Mouse (Mus musculus) lung, postnatal 14 days (tissue): ENCODE measurements at regions not wholly inside any gene's neighbourhood (a gene's known extent, or its start where the extent isn't known, plus 50 kb on each side); places are given as distances from the start of the nearest gene placed in this dataset.

ENCODE experiments used
- DNase-seq: peaks from one replicate; pipeline ENCODE4 v3.0.0; 2021

- no peak for DNase-seq
Observed at GRCm38 (mm10) chr1:194026958-194027692, 590.9 kb upstream of the Plxna2 start.

GRCm38 (mm10) chr1:194026213-194026612 lies 591.8 kb upstream of the Plxna2 start:
- no peak for DNase-seq

GRCm38 (mm10) chr1:194019282-194019681 lies 598.7 kb upstream of the Plxna2 start:
- DNase-seq = no peak

DNA sequence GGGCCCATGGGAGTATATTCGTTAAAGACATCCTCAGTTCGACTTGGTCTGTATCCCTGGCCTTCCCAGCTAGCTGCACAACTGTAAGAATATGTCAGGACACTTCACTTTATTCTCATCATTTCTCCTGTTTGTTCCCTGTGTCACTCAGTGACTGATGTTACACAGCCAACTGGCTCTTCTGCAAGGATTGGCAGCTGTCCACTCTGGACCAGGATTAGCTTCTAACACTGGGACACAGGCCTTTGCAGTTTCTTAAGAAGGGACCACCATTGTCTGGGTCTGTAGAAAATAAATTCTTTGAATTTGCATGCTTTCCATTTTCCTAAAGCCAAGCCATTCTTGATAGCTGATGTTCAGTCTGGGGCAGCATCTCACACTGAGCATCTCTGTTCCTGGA lies 622.1 kb upstream of the Camk1g start:
- DNase-seq = peak; percentile 9

GRCm38 (mm10) chr1:193989956-193990675 lies 620.0 kb upstream of the Camk1g start:
- DNase-seq = no peak

GRCm38 (mm10) chr1:193988970-193989904 lies 619.1 kb upstream of the Camk1g start:
- peak; percentile 3 for DNase-seq

- DNase-seq = no peak
Observed at GRCm38 (mm10) chr1:193980571-193980970, 610.5 kb upstream of the Camk1g start.

- DNase-seq = no peak
Observed at GRCm38 (mm10) chr1:193971537-193971936, 601.4 kb upstream of the Camk1g start.

GRCm38 (mm10) chr1:193969264-193969908 lies 599.3 kb upstream of the Camk1g start:
- no peak for DNase-seq

GRCm38 (mm10) chr1:193967957-193968926 lies 598.1 kb upstream of the Camk1g start:
- no peak for DNase-seq

GRCm38 (mm10) chr1:193966652-193967555 lies 596.8 kb upstream of the Camk1g start:
- DNase-seq = no peak

DNA sequence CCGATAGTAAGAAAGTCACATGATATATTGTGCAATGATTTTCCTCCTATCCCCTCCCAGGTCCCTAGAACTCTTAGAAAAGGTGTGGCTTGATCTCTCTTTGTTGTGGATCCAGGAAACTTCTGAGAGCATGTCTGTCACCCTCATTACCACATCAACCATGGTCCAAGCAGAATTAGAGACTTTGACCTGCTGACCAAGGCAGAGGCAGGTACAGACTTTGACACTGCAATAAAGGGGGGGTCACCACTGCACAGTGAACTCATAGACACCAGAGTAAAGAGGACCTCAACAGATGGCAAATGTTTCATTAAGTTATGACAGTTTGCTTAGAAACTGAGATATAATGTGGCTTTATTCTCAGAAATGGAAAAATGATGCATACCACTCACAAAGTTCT lies 595.2 kb upstream of the Camk1g start:
- DNase-seq = no peak

- DNase-seq = no peak
Observed at GRCm38 (mm10) chr1:193951936-193952335, 581.8 kb upstream of the Camk1g start.

DNA sequence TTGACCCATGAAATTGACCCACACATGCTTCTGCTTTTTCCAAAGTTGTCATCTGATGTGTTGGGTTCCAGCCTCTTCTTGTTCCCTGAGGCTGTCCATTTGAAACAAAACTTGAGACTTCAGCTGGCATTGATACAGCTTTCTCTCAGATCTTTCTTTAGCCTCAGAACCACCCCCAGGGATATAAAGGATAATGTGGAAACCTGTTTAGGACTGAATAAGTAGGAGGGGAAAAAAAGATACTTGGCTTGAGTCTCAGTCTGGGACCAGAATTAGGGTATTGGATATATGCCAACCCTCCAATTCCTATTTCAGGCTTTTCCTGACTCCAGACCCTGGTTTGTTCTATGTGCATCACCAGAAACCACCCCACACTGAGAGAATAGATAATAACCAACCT lies 579.7 kb upstream of the Camk1g start:
- no peak for DNase-seq

GRCm38 (mm10) chr1:193946953-193947586 lies 577.0 kb upstream of the Camk1g start:
- DNase-seq = no peak

GRCm38 (mm10) chr1:193935969-193936368 lies 565.9 kb upstream of the Camk1g start:
- no peak for DNase-seq

GRCm38 (mm10) chr1:193934308-193934707 lies 564.2 kb upstream of the Camk1g start:
- DNase-seq = no peak

DNA sequence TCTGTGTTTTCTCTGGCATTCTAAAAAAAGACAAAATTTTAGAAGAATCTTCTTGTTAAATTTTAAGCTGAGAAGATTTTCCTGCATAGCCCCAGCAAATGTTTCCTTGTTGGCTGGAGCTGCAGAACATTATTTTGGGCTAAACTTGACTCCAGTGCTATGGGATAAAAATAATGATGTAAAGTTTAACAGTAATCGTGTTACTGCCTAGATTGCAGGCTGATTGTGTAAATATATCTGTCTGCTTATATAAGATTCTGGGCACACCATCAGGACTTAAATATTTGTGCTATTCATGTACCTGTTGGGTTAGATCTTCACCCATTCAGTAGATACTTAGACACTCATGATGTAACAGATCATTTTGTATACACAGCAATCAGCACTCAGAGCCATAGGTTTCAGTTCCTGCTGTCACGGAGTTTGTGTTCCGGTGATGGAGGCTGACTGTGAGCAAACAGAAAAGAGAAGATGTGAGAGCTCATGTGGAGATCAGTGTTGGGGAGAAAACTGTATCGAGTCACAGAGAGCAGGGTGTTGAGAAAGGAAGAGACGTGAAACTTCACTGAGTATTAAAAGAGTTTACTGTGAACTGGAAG lies 561.1 kb upstream of the Camk1g start:
- no peak for DNase-seq

DNA sequence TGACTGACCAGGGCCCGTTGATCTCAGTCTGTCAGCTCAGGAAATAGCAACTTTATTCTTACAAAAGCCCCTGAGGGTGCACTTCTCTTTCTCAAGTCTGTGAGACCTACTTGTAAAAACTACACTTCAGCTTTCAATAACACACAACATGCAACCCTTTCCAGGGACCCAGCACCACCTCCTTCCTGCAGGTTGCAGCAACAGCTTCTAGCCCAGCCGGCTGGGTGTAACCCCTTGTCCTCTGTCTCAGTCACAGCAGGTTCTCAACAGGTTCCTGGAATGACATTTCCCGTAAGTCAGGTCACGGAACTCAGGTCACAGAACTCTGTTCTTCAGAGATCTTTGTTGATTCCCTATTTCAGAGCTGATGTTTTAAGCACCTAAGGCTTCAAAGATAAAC lies 558.5 kb upstream of the Camk1g start:
- DNase-seq = no peak

DNA sequence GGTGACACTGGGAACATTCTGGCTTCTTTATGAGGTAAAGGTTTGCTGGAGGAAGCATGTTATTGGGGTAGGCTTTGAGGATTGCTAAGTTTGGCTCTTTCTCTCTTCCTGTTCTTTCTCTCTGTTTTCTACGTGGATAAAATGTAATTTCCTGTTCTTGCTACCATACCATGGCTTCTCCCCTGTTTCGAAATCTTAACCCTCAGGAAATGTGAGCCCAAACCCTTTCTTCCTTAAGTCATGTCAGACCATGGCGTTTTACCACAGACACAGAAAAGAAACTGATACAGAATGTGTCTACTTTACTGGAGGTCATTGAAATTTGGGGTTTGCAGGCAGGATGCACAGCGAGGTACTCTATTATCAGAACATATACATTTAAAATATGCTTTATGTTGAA lies 552.7 kb upstream of the Camk1g start:
- DNase-seq = no peak
